Mouse (Mus musculus): ENCODE measurements at regions not wholly inside any gene's neighbourhood (a gene's known extent, or its start where the extent isn't known, plus 50 kb on each side); places are given as distances from the start of the nearest gene placed in this dataset.

DNA sequence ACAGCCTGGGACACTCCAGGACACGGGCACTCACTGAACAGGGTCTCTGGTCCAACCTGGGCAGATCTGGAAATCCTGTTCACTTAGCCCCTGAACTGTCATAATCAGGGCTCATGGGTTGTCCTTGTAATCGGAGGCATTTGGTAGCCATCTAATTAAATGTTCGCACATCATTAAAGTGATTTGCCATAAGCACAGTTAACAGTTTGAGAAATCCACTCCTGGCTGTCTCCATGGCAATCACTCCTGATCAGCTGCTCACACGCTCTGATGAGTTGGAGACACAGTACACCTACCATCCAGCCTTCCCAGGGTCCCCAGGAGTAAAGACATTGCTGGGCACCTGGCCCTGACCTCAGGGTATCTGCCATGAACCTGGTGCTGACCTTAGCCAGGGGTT lies 60.6 kb downstream of the Hmx1 start:
- no peak overlapping the region for H3K27ac ChIP-seq
- 72% methylated on average over 4 of the region's 4 CpGs for WGBS
- H3K27me3 ChIP-seq: peaks cover 24% of the 10 kb centered on the region
- no peak for ATAC-seq (ENCODE audit: low FRiP score)
- no peak overlapping the region for H3K4me3 ChIP-seq
- no peak overlapping the region for H3K4me2 ChIP-seq (replicated peaks)
- no peaks in the 10 kb centered on the region for H3K36me3 ChIP-seq
- H3K9me3 ChIP-seq (replicated peaks): no peaks in the 10 kb centered on the region
- no peak overlapping the region for H3K9ac ChIP-seq
- peaks cover 52% of the 10 kb centered on the region for H3K4me1 ChIP-seq
